Mouse (Mus musculus) kidney, postnatal 4 days (tissue): Measurements from ENCODE around the gene Man2a1.

Experiments used
- DNase-seq, 2 experiments: peaks; one replicate each; pipeline ENCODE4 v3.0.0; 2021; ENCODE audit warnings: mixed read lengths in 2 of 2

Gene Man2a1

GRCm38 (mm10) chr17:64764175-64765122 lies 163.9 kb downstream of the Man2a1 start:
- DNase-seq = no peak

GRCm38 (mm10) chr17:64765286-64765685 lies 164.8 kb downstream of the Man2a1 start:
- no peak for DNase-seq

GRCm38 (mm10) chr17:64766507-64766906 lies 166.0 kb downstream of the Man2a1 start:
- DNase-seq = no peak

GRCm38 (mm10) chr17:64770277-64770676 lies 169.7 kb downstream of the Man2a1 start:
- DNase-seq = no peak

- no peak for DNase-seq
Measured at GRCm38 (mm10) chr17:64772611-64773010, 172.1 kb downstream of the Man2a1 start.

- DNase-seq = no peak
Measured at GRCm38 (mm10) chr17:64774218-64774617, 173.7 kb downstream of the Man2a1 start.

GRCm38 (mm10) chr17:64778300-64778699 lies 177.8 kb downstream of the Man2a1 start:
- DNase-seq = no peak

GRCm38 (mm10) chr17:64778756-64779155 lies 178.2 kb downstream of the Man2a1 start:
- no peak for DNase-seq

- no peak for DNase-seq
Measured at GRCm38 (mm10) chr17:64780753-64781490, 180.4 kb downstream of the Man2a1 start.

- no peak for DNase-seq
Measured at GRCm38 (mm10) chr17:64782307-64782706, 181.8 kb downstream of the Man2a1 start.

- DNase-seq = no peak
Measured at GRCm38 (mm10) chr17:64785961-64786360, 185.4 kb downstream of the Man2a1 start.

- no peak for DNase-seq
Measured at GRCm38 (mm10) chr17:64788301-64788700, 187.8 kb downstream of the Man2a1 start.

GRCm38 (mm10) chr17:64789175-64789574 lies 188.6 kb downstream of the Man2a1 start:
- no peak for DNase-seq

- no peak for DNase-seq
Measured at GRCm38 (mm10) chr17:64792076-64792475, 191.5 kb downstream of the Man2a1 start.

- no peak for DNase-seq
Measured at GRCm38 (mm10) chr17:64792623-64793022, 192.1 kb downstream of the Man2a1 start.

- DNase-seq = peak; percentile 6 to 13
Measured at GRCm38 (mm10) chr17:64802168-64802955, 201.8 kb downstream of the Man2a1 start.

GRCm38 (mm10) chr17:64802956-64803275 lies 202.4 kb downstream of the Man2a1 start:
- no peak for DNase-seq
